Mouse (Mus musculus): ENCODE measurements around the gene Grin2a.

Gene Grin2a

GRCm38 (mm10) chr16:9857758-9858157, 137.6 kb downstream of the Grin2a start:
- no peak for DNase-seq

GRCm38 (mm10) chr16:9851265-9851988, 143.9 kb downstream of the Grin2a start:
- no peak for DNase-seq

DNA sequence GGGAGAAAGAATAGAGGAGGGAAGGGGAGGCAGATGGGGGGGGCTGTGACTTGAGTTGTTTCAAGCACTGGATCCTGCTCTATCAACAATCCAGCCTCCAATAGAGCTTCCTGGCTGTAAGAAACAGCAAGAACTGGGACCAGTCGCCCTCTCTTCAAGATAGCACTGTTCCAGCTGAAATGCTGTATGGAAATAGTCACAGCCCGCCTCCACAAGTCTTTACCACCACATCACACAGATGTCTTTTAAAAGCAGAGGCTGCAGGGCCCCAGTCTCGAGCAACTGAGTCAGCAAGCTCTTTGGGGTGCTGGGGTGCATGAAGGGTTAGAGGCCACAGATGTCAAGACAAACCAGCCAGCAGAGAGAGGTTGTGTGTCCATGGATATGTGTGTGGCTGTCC, 153.9 kb downstream of the Grin2a start:
- DNase-seq = peak; percentile 41

- no peak for DNase-seq
These were observed 158.8 kb downstream of the Grin2a start for GRCm38 (mm10) chr16:9836542-9836941.

GRCm38 (mm10) chr16:9834236-9834635, 161.1 kb downstream of the Grin2a start:
- DNase-seq = no peak

- DNase-seq = no peak
These were observed 170.3 kb downstream of the Grin2a start for GRCm38 (mm10) chr16:9825110-9825483.

DNA sequence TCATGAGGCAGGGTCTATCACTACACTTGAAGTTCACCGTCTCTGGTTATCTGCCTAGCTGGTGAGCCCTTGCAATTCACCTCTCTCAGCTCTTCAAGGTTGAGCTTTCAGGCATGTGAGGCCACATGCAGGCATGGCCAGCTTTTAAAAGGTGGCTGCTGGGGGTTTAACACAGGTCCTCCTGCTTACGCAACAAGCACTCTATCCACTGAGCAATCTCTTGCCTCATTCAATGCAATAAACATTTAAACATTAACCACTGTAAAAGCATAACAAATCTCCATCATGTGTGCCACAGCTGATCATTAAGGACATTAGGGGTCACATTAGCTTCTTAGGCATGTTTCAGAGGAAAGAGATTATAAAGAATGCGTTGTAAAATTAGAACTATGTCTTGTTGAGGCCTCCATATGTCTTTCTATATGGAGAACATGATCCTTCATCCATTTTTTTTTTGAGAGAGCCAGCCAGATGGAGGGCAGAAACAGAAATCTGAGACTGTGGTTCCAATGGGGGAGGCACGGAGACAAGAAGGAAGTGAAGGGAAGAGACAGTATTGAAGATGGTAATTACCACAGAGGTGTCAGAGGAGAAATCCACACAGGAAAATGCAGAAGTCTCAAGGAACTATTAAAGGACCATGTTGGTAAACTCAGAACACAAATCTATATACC, 170.8 kb downstream of the Grin2a start:
- no peak for DNase-seq

DNA sequence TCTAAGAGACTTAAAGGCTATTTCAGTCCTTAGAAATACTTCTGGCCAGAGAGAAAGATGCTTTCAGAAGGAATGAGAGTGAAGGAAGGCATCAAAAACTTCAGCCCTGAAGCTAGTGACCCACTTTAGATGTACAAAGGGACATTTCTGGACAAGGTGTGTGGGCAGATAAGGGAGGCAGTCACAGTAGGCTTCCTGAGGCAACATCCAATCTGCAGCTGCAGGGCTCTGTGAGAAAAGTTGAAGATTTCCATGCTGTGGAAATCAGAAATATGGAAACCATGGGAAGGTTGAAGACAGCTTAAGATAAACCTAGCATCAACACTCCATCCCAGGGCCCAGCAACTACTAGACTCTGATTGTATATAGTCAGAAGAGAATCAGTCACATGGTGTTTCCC, 171.7 kb downstream of the Grin2a start:
- DNase-seq = no peak

GRCm38 (mm10) chr16:9819508-9819907, 175.9 kb downstream of the Grin2a start:
- no peak for DNase-seq

DNA sequence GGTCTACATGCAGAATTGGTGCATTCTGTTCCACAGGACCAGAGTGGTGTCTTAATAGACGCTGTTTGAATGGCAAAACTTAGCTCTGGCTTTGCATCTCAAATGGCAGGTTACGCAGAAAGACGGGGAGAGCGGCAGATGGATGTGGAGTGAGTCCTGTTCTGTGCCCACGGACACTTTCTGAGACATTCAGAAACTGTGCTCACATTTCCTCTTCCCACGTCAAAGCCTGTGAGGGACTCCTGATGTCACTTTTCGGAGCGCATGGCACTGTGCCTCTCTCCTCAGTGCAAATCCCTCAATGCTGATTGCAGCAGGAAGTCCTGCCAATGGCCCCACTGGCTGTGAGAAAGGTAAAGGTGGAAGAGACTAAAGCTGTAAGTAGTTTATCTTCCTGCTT, 194.0 kb downstream of the Grin2a start:
- DNase-seq = peak; percentile 67

DNA sequence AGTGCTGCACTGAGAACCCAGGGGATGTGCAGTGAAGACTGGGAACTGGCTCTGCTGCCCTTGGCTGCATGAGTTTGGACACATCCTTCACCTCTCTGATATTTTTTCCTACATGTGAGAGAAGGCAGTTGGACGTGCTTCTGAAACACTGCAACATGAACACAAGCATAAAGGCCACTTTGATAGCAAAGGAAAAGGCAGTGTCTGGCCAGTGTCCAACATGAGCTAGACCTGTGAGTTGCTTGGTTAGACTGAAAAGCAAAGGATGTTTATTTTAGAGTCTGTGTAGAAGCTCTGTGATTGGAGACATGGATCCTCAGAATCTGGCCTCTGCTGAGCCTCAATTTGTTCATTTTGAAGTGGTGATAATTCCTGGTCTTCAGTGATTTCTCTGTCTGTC, 195.1 kb downstream of the Grin2a start:
- DNase-seq = no peak

GRCm38 (mm10) chr16:9792976-9793375, 202.4 kb downstream of the Grin2a start:
- no peak for DNase-seq

- no peak for DNase-seq
These were observed 209.1 kb downstream of the Grin2a start for GRCm38 (mm10) chr16:9786261-9786660.

GRCm38 (mm10) chr16:9785821-9786220, 209.5 kb downstream of the Grin2a start:
- DNase-seq = no peak

GRCm38 (mm10) chr16:9768981-9769380, 226.4 kb downstream of the Grin2a start:
- no peak for DNase-seq

DNA sequence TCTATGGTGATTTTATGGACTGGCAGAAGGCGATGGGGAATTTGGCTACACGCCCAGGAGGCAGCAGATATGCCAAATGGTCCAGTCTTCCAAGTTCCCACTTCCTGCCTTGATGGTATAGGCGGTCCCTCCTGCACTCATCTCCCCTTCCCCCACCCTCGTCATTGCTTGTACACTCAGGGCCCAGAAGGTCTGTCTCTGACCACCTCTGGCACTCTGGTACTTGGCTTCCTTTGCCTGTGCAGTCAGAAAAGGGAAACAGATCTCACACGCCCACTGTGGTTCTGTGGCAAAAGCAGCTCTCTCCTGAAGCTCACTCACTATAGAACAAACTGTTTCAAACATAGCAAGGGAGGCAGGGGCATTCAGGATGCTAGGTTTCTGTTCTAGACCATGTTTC, 227.0 kb downstream of the Grin2a start:
- DNase-seq = peak; percentile 68

GRCm38 (mm10) chr16:9767946-9768345, 227.4 kb downstream of the Grin2a start:
- no peak for DNase-seq

DNA sequence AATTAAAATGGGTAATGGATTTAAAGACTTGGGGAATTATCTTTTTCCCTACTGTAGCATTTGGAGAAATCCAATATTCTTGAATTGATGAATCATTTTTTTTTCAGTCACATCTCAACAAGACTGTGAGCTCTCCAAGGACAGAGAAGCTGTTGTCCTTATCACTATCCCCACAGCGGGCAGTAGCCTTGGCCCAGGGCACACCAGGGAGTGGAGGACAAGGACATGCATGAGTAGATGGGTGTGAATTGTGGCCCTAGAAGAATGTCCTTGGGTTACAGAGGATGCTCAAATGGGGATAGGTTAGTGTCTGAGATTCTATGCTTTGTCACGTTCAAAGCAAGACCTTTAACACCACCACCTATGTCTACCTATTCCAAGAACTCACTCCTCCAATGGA, 231.3 kb downstream of the Grin2a start:
- no peak for DNase-seq

DNA sequence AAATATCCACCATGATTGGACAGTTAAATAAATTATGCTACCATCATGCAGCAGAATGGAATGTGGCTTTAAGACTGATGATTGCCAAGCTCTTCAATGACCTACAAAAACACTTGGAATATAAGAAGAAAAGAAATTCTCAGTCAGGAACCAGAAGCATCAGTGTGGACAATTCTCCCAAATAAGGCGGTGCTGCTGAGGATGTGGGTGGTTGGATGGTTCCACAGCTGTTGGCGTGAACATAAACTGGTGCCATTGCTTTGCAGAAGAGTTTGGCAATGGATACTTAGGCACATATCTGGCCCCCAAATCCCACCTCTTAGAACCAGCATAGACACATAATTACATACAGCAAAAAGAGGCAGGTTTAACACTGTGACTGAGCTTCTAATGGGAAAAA, 235.0 kb downstream of the Grin2a start:
- no peak for DNase-seq

DNA sequence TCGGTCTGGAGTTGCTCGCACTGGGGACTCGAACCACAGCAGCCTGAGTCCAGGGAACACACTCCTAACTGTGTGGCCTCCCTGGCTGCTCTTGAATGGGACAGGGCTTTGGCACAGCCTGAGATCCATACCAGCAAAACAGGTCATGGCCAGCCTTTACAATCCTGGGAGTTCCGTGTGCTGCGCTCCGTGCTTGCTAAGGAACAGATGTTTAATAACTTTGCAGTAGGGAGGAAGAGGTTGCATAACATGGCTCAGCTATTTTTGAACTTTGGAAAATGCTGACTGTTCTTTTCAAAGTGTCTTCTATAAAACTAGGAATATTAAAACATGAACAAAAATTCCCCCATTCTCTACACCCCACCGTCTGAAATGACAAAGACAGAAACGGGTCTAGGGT, 238.5 kb downstream of the Grin2a start:
- DNase-seq = no peak

GRCm38 (mm10) chr16:9754061-9754460, 241.3 kb downstream of the Grin2a start:
- no peak for DNase-seq

- peak; percentile 53 for DNase-seq
These were observed 242.3 kb downstream of the Grin2a start for GRCm38 (mm10) chr16:9753045-9753444.

GRCm38 (mm10) chr16:9752600-9752999, 242.8 kb downstream of the Grin2a start:
- no peak for DNase-seq

DNA sequence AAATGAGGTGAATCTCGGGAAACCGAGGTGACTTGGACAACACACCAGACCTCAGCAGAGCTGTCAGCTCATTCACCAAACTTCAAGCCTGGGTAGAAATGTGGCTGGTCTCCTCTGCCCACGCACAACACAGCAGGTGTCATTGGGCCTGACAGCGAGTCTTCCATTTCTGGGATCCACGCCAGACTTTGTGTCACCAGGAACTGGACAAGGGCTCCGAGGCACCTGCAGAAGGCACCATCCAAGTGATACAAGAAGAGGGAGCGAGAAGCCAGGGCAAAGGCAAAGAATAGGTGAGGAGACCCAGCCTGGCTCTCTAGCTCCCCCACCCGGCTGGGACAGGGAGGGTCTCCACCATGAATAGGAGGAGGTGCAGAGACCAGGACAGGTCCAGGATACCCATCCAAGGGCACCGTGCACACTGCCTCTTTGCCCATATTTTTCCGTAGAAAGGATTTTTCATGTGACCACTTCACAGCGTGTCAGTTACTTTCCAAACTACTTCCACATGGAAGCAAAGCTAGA, 244.3 kb downstream of the Grin2a start:
- no peak for DNase-seq

GRCm38 (mm10) chr16:9749661-9750060, 245.7 kb downstream of the Grin2a start:
- no peak for DNase-seq
